Mouse (Mus musculus): ENCODE measurements at regions not wholly inside any gene's neighbourhood (a gene's known extent, or its start where the extent isn't known, plus 50 kb on each side); places are given as distances from the start of the nearest gene placed in this dataset.

DNA sequence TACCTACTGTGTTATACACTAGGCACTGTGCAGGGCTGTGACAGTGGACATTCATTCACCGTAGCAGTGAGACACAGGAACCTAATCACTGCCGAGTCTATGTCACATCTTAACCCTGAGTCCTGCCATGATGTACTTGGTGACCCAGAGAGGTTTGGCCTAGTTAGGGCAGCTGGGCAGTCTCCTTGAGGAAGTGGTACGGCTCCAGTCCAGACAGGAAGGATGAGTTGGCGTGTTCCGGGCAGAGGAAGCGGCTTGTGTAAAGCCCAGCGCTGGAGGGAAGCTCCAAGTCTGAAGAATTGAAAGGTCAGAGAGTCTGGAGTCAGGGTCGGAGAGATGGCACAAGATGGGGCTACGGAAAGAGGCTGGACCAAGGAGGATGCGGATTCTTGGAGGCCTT, 99.4 kb upstream of the Smim15 start:
- intact Hi-C loops (cut with DNase I), result loop anchor here (5.0 kb wide), 1 partner anchor 97 kb away; the partner anchor contains the start of gene Smim15
- no peak for DNase-seq (ENCODE audit: extremely low spot score in 1 of 2, low spot score in 2 of 2)
- Histone ChIP-seq H3K27ac (no peak overlapping the region), H3K4me3 (no peak overlapping the region)
- no peak for TF ChIP-seq CTCF (IDR thresholded peaks at IDR 0.05)

DNA sequence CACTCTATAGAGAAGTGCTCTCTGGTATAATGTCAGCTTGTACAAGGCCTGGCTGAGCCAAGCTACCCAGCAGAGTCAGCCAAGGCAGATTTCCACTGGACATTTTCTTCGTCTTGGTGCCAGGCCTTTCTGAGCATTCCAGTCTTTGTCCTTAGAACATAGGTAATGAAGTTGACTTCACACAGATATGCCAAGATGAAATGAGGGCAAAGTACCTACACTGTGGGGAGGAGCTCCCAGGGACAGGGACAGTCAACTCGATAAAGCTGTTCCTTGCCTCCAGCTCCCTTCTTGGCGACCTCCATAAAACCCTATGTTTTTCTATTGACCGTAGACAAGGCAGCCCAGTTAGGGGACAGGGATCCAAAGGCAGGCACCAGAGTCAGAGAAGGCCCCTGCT, 101.3 kb upstream of the Smim15 start:
- no peak for TF ChIP-seq CTCF (IDR thresholded peaks at IDR 0.05)
- no peak for DNase-seq (ENCODE audit: extremely low spot score in 1 of 2, low spot score in 2 of 2)
- Histone ChIP-seq H3K27ac (no peak overlapping the region), H3K4me3 (no peak overlapping the region)
- intact Hi-C loops (cut with DNase I), result no loop called here

DNA sequence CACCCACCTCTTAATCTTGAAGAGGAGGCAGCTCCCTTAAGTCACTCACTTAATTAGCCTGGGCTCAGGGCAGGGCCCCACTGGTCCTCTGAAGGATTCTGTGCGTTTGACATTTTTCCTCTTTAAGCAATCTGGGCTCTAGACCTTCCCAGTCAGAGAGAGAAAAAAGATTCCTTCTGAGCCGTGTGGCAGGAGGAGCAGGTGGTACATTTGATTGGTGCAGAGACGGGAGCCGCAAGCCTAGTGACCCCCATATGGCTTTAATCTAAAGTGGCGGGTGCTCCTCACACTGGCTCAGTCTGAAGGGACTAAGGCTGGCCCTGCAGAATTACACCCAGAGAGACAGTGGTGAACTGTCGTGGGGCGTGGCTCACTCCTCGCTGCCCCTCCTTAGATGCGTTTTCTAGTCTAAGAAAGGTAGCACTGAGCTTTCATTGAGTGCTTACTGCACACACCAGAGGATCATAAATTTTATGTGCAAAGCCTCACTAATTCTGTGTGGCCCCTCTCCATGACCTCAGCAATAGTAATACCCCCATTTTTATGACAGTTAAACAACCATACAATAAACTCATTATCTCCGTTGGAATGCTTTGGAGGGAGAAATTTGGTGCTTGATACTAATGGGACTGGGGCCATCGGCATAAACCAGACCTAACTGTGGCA, 101.8 kb upstream of the Smim15 start:
- intact Hi-C loops (cut with DNase I), result no loop called here
- DNase-seq (ENCODE audit: extremely low spot score in 1 of 2, low spot score in 2 of 2), result no peak
- H3K27ac ChIP-seq, result no peak overlapping the region
- H3K4me3 ChIP-seq, result no peak overlapping the region
- TF ChIP-seq CTCF (IDR thresholded peaks at IDR 0.05), result no peak

DNA sequence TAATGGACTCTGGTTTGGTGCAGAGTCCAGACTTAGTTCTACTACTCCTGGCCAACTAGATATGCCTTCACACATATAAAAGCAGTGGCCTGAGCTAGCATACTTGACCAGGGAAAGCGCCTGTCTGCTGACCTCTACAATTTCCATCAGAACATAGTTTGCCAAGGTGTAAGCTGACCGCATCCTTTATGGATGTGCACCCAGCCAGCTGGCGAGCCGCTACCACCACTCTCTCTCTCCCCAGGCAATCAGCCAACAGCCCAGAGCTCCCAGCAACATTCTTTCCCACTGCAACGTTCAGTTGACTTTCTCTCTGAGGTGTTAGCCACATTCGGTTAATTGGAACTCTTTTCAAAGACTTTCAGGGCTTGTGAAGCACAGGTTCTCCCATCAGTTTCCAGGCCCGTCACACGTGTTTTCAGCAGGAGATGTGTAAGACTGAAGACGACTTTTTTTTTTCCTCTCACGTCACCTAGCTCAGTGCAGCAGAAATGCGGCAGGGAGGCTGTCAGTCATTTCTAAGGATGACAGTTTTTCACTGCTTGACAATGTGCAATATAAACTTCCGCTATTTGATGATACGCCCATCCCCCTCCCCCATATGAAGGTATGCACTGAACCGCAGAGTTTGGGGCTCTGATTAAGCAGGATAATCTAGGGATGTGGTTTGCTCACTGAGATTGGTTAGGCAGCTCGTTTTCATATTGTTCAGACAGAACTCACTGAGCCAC, 104.2 kb upstream of the Smim15 start:
- intact Hi-C loops (cut with DNase I), result no loop called here
- TF ChIP-seq CTCF (IDR thresholded peaks at IDR 0.05), result no peak
- Histone ChIP-seq H3K4me3 (no peak overlapping the region), H3K27ac (no peak overlapping the region)
- DNase-seq (ENCODE audit: extremely low spot score in 1 of 2, low spot score in 2 of 2), result no peak

DNA sequence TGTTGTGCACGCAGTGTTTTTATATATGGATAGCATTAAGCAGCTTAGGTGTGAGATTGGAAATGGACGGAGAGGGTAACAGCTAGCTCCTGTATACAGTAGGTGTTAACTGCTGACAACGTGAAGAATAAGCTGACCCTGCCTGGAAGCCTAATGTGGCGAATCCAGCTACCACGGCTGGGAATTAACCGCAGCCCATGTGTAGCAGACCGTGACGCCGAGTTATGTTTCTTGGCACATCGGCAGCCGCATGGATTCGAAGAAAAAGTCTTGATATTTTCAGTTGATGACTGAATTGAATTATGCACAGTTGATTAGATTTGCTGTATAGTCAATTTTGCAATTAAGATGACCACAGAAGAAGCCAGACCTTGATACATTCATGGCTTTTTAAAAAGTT, 108.6 kb upstream of the Smim15 start:
- DNase-seq (ENCODE audit: extremely low spot score in 1 of 2, low spot score in 2 of 2), result no peak
- TF ChIP-seq CTCF (IDR thresholded peaks at IDR 0.05), result no peak
- Histone ChIP-seq H3K27ac (no peak overlapping the region), H3K4me3 (no peak overlapping the region)
- intact Hi-C loops (cut with DNase I), result no loop called here

DNA sequence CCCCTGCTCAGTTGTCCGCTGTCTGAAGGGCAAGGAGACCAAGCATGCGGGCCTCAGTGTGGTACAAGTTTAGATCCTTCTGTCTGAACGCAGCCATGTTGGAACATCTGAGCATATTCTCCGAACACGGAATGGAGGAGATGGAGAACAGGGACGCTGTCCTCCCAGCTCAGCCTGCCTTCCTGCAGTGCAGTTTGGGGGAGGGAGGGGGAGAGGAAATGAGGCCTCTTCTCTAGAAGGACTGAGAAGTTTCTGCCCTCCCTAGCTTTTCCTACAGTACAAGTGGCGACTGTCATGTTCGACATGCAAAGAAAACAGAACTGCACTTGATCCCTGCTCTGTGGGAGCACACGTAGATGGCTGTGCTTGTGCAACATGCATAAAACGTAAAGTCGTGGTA, 109.6 kb upstream of the Smim15 start:
- no peak overlapping the region for H3K27ac ChIP-seq
- no peak overlapping the region for H3K4me3 ChIP-seq
- no peak for TF ChIP-seq CTCF (IDR thresholded peaks at IDR 0.05)
- no peak for DNase-seq (ENCODE audit: extremely low spot score in 1 of 2, low spot score in 2 of 2)
- intact Hi-C loops (cut with DNase I), result no loop called here

DNA sequence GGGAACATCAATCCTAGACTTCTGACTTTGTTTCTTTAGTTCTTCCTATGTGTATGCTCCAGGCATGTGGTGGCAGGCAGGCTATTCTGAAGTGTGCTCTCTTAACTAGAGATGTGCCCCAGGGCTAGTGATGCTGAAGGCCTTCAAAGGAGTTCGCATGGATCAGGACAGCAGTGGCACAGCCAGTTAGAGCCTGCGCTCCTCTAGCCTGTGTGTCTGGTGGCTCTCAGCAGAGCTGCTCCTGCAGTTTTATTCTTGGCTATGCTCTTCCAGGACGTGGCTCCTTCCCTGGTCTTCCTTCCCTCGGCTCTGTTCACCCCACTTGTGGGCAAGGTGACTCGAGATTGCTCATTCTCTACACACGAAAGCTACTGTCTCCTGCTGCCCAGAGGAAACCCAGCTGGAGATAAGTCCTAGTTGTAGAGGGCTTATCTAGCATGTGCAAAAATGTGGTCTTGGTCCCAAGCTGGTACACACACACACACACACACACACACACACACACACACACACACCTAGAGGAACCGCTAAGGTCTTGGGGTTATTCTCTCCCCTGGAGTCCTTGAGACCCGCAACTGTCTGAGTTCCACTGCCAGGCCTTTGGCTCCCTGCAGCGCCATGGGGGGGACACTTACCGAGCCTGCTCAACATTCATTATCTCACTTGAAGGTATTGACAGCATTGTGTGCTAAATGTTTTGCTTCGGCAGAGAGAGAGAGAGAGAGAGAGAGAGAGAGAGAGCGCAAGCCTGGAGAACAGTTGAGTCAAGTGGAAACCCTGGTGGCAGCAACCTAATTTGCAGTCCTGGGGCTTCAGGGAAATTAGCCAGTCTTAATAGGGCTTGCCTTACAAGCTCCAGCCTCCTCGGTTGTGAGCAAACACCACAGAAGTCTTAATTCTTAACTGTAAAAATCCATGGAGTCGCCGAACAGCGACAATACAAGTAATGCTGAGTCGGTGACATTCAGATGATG, 110.4 kb upstream of the Smim15 start:
- no peak for DNase-seq (ENCODE audit: extremely low spot score in 1 of 2, low spot score in 2 of 2)
- H3K27ac ChIP-seq, result no peak overlapping the region
- no peak; the same call in none of the 2 replicates for TF ChIP-seq CTCF (IDR thresholded peaks at IDR 0.05)
- no peak overlapping the region for H3K4me3 ChIP-seq
- intact Hi-C loops (cut with DNase I), result no loop called here

DNA sequence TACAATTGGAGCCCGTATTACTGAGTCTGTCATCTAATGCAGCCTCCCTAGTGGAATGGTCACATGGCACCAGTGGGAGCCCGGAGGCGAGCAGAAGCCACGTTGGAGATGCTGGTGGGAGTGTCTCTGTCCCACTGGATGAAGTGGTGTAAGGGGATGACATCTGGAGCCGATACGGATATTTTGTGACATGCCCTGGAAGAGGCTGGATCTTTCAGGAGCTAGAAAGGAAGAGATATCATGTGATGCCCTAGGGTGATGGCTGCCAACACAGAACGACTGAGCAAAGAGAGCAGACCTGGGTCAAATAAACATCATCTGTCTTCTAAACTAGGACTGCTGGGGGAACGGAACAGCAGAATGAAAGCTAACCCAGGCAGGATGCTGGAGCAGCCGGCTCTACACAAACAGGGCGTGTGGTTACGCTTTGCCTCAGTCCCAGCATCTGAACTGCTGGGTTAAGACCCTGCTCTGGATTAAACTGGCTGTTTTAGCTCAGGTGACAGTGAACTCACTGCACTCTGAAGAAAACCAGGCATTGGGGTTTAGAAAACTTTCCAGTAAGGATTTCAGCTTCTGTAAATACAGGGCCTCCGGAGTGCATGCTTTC, 111.7 kb upstream of the Smim15 start:
- intact Hi-C loops (cut with DNase I), result no loop called here
- no peak for TF ChIP-seq CTCF (IDR thresholded peaks at IDR 0.05)
- Histone ChIP-seq H3K27ac (no peak overlapping the region), H3K4me3 (no peak overlapping the region)
- no peak for DNase-seq (ENCODE audit: extremely low spot score in 1 of 2, low spot score in 2 of 2)

DNA sequence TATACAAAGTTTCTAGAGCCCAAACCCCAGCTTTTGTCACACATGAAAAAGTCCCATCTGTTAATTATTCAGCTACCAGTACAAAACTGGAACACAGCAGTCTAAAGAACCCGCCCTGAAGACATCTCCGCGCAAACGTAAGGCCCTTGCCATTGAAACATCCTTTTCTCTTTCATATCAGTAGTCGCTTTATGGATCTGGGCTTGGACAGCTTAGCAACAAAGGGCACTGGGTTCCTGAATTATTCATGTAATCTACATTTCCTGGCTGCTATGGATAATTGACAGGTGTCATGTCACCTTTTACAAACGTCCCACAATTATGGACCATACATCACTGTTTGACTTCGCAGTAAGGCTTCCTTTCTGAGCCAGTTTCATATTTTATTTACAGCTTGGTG, 113.0 kb upstream of the Smim15 start:
- no peak for DNase-seq (ENCODE audit: extremely low spot score in 1 of 2, low spot score in 2 of 2)
- H3K27ac ChIP-seq, result no peak overlapping the region

DNA sequence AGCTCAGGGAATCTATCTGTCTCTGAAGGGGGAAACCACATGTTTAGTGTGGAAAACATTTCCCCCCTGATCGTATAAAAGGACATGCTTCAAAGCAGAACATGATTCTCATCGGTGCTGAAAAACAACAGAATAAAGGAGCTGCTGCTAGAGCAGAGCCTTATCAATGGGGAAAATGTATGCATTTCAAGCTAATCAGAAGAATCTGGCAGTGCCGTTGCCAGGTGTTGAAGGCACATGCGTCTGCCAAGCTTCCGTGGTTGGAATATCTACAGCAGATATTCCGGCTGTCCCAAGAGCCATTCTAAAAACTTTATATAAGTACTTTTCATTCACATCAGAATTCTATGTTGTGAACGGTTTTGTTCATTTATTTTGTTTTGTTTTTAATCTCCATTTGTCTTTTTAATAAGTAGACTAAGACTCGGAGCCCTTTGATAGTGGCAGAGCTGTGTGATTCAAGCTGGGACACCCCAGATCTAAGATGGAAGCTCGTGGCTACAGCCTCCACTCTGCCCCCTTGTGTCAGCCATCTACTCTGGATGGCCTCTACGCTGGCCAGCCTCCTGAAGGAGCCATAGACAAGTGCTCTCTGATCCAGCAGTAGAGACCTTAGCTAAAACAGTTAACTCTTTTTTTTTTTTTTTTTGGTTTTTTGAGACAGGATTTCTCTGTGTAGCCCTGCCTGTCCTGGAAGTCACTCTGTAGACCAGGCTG, 116.6 kb upstream of the Smim15 start:
- intact Hi-C loops (cut with DNase I), result no loop called here

More for the DNA sequence above, 113.0 kb upstream of the Smim15 start:
- intact Hi-C loops (cut with DNase I), result no loop called here
- H3K4me3 ChIP-seq, result no peak overlapping the region
- TF ChIP-seq CTCF (IDR thresholded peaks at IDR 0.05), result no peak

DNA sequence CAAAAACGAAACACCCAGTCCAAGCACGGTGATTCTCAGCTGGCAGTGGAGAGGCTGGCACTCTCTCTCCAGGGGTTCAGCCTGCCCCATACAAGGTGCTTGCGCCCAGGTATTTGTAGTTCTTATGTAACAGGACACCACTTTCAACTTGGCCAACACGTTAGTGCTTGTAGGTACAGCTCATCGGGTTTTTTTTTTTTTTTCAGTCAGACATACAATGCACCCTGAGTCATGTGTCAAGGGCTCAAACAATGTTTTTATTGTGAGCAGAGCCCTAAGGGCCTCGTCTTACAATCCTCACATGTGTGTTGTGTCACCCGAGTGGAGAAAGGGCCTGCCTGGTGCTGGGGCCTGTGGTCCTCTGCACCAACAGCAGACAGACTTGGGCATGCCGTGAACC, 118.8 kb upstream of the Smim15 start:
- Histone ChIP-seq H3K27ac (no peak overlapping the region), H3K4me3 (no peak overlapping the region)
- intact Hi-C loops (cut with DNase I), result no loop called here
- no peak for DNase-seq (ENCODE audit: extremely low spot score in 1 of 2, low spot score in 2 of 2)
- TF ChIP-seq CTCF (IDR thresholded peaks at IDR 0.05), result no peak

More for the DNA sequence above, 116.6 kb upstream of the Smim15 start:
- DNase-seq (ENCODE audit: extremely low spot score in 1 of 2, low spot score in 2 of 2), result no peak
- no peak overlapping the region for H3K27ac ChIP-seq
- TF ChIP-seq CTCF (IDR thresholded peaks at IDR 0.05), result peak; percentile 8; the same call in 1 of the 2 replicates
- no peak overlapping the region for H3K4me3 ChIP-seq

All from left cerebral cortex, adult 2 months (tissue).